In the genomic region with DNA sequence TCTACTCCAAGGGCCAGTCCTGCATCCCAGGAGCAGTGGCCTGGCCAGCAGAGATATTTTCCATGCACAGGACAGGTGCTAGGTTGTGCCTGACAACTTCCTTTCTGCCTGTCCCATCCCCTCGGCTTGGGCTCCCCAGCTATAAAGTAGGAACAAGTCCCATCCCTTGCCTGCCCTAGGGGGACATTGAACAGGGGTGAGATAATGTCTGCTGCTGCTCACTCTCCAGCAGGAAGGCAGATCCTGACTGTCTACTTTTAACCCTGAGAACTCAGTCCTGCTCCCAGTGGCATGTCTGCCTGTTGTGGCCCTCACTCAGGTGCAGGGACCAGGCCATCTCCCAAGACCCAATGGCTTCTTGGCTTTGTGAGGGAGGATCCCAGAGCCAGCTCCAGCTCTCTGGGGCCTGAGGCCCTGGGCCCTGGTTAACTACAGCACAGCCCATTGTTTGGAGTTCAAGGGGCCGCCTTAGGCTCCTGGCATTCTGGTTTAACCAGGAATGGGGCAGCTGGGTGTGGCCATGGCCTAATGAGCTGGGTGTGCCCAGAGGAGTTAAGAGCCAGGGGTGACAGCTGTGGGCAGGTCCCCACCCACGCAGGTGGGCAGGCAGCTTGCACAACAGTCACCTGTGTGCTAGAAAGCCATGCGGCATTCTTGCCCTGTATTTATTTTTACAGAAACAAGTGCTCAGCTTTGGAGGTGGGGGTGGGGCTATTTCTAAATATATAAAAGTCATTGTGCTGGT, we compare ENCODE assay signal across 13 mouse cellular contexts. TPM values are rescaled to one million over a fixed set of nuclear protein-coding genes. Genes with fewer than 3 reads are reported as not detected.
DNase-seq lines count a peak whose midpoint lies in the region; ATAC-seq and TF ChIP-seq lines count a peak whose summit lies in the region.
"Had no signal": no experiment of that assay in that cellular context is flagged by ENCODE, and none has a peak within 500 bp of the region (broad histone marks: within the 10 kb centered on the region; RNA-seq: fewer than 3 reads in every experiment).

No protein-coding gene starts in this region.

- peak; percentile 5 to 8 for DNase-seq in kidney, adult 8-10 months
- peak; percentile 86 for DNase-seq in ZHBTc4 (ENCODE audit: low read depth, low spot score)
- peak; percentile 51 for DNase-seq in lung, adult 2 months
- DNase-seq in cerebellum, adult 9-10 months = no peak
- no peak for DNase-seq in adrenal gland, adult 8-10 months
- DNase-seq in left cerebral cortex, adult 9 months (ENCODE audit: low spot score in 2 of 2) = no peak
- DNase-seq: gastrocnemius, postnatal 36 days; heart, postnatal 10 days; right cerebral cortex, postnatal 4 days had no signal

- 59% methylated on average over 4 of the region's 4 CpGs for WGBS in kidney, embryonic 14.5 days
- WGBS in lung, adult 2 months = 44% methylated on average over 4 of the region's 4 CpGs
- WGBS in stomach, embryonic 14.5 days = 43% methylated on average over 4 of the region's 4 CpGs

- no peak overlapping the region for H3K4me2 ChIP-seq in kidney, embryonic 14.5 days (replicated peaks; ENCODE audit: low read depth, low read length)
- H3K4me2 ChIP-seq in stomach, embryonic 14.5 days (replicated peaks; ENCODE audit: low read depth, low read length) = no peak overlapping the region
- H3K4me2 ChIP-seq: forebrain, embryonic 13.5 days; limb, embryonic 13.5 days had no signal

- no peak for TF ChIP-seq CTCF in lung, adult 2 months (IDR thresholded peaks at IDR 0.05; ENCODE audit: insufficient read depth, low read length)

- H3K4me1 ChIP-seq in kidney, embryonic 14.5 days (ENCODE audit: control insufficient read depth, insufficient read depth, low read length) = no peaks in the 10 kb centered on the region
- H3K4me1 ChIP-seq in lung, adult 2 months (ENCODE audit: control insufficient read depth, insufficient read depth, low read length) = peaks cover 3% of the 10 kb centered on the region; the same call in 1 of the 2 replicates
- peaks cover 3% of the 10 kb centered on the region; the same call in 1 of the 2 replicates for H3K4me1 ChIP-seq in stomach, embryonic 14.5 days (ENCODE audit: control insufficient read depth, insufficient read depth, low read length)
- H3K4me1 ChIP-seq: forebrain, embryonic 13.5 days; limb, embryonic 13.5 days had no signal

- H3K9me3 ChIP-seq in kidney, embryonic 14.5 days (ENCODE audit: control insufficient read depth, low read length) = no peaks in the 10 kb centered on the region
- no peaks in the 10 kb centered on the region for H3K9me3 ChIP-seq in stomach, embryonic 14.5 days (ENCODE audit: control insufficient read depth, low read depth, low read length)
- H3K9me3 ChIP-seq: forebrain, embryonic 13.5 days; limb, embryonic 13.5 days had no signal

- ATAC-seq in kidney, embryonic 14.5 days (ENCODE audit: low FRiP score, low TSS enrichment) = no peak
- ATAC-seq in stomach, embryonic 14.5 days (ENCODE audit: insufficient number of reproducible peaks, insufficient read depth, low FRiP score, low read depth) = peak; percentile 90
- ATAC-seq: forebrain, embryonic 13.5 days had no signal

- no peak overlapping the region for H3K9ac ChIP-seq in kidney, embryonic 14.5 days (ENCODE audit: low read depth, low read length)
- no peak overlapping the region for H3K9ac ChIP-seq in stomach, embryonic 14.5 days (replicated peaks; ENCODE audit: low read depth, low read length)
- H3K9ac ChIP-seq: forebrain, embryonic 13.5 days; limb, embryonic 13.5 days had no signal

- no peaks in the 10 kb centered on the region for H3K36me3 ChIP-seq in kidney, embryonic 14.5 days (ENCODE audit: control insufficient read depth, insufficient read depth, low read length)
- H3K36me3 ChIP-seq in stomach, embryonic 14.5 days (ENCODE audit: control insufficient read depth, insufficient read depth, low read length) = no peaks in the 10 kb centered on the region
- H3K36me3 ChIP-seq: limb, embryonic 13.5 days had no signal

- TF ChIP-seq POLR2A in lung, adult 2 months (IDR thresholded peaks at IDR 0.05; ENCODE audit: borderline replicate concordance, extremely low read depth, low read depth, low read length) = no peak

- H3K27ac ChIP-seq in kidney, embryonic 14.5 days (ENCODE audit: low read depth, low read length) = no peak overlapping the region
- peak overlapping the region; percentile 52; the same call in 1 of the 2 replicates for H3K27ac ChIP-seq in stomach, embryonic 14.5 days (ENCODE audit: low read length)
- H3K27ac ChIP-seq: forebrain, embryonic 13.5 days; limb, embryonic 13.5 days had no signal

- H3K4me3 ChIP-seq in kidney, embryonic 14.5 days (ENCODE audit: low read length) = no peak overlapping the region
- no peak overlapping the region for H3K4me3 ChIP-seq in lung, adult 2 months (replicated peaks; ENCODE audit: extremely low read depth, low read depth, low read length)
- no peak overlapping the region for H3K4me3 ChIP-seq in stomach, embryonic 14.5 days (ENCODE audit: low read depth, low read length)
- H3K4me3 ChIP-seq: forebrain, embryonic 13.5 days; limb, embryonic 13.5 days had no signal

- no peaks in the 10 kb centered on the region for H3K27me3 ChIP-seq in kidney, embryonic 14.5 days (ENCODE audit: control insufficient read depth, insufficient read depth, low read length)
- H3K27me3 ChIP-seq in stomach, embryonic 14.5 days (ENCODE audit: control insufficient read depth, insufficient read depth, low read length) = no peaks in the 10 kb centered on the region
- H3K27me3 ChIP-seq: forebrain, embryonic 13.5 days; limb, embryonic 13.5 days had no signal

RNA-seq across cellular contexts. Expression of gene Fosl2, which starts 47.5 kb away (rescaled TPM):
- 7.0 and 7.1 TPM in 2 replicates for polyA plus RNA-seq in kidney, embryonic 14.5 days (2014; fragmentation: Nextera tagmentation; extraction: Ambion mirVana)
- 22.6 and 25.2 TPM in 2 replicates for polyA plus RNA-seq in lung, adult 2 months (2012; rRNA removed)
- 15.8 and 16.5 TPM in 2 replicates for polyA plus RNA-seq in stomach, embryonic 14.5 days (2014; fragmentation: Nextera tagmentation; extraction: Ambion mirVana)
- total RNA-seq in adrenal gland, adult 8-10 months (2022) = 100 to 1,000 TPM; 305 to 438 (median 384) TPM

RNA-seq across cellular contexts. Expression of gene Plb1, which starts 49.5 kb away (rescaled TPM):
- not detected in 2 replicates for polyA plus RNA-seq in kidney, embryonic 14.5 days (2014; fragmentation: Nextera tagmentation; extraction: Ambion mirVana)
- 8.2 and 16.0 TPM in 2 replicates for polyA plus RNA-seq in lung, adult 2 months (2012; rRNA removed)
- 0.42 and 1.0 TPM in 2 replicates for polyA plus RNA-seq in stomach, embryonic 14.5 days (2014; fragmentation: Nextera tagmentation; extraction: Ambion mirVana)
- total RNA-seq in adrenal gland, adult 8-10 months (2022) = under 1 TPM in 2 of 4 experiments, not detected in 2; 0.12 to 0.28 TPM
- polyA plus RNA-seq: forebrain, embryonic 13.5 days had no signal

Comparison
In these comparisons a context has a peak if more than half of its experiments do, and no peak if none do; other contexts are left out.
1. DNase-seq: peak in kidney, adult 8-10 months (2 of 2), ZHBTc4 (single experiment) and lung, adult 2 months (single experiment); none in cerebellum, adult 9-10 months (single experiment), adrenal gland, adult 8-10 months (single experiment) and left cerebral cortex, adult 9 months (0 of 2).